Mouse (Mus musculus) mammary gland, adult 2 months (tissue): ENCODE results near the gene Mier2. TPM values are rescaled to one million over a fixed set of nuclear protein-coding genes. Genes with fewer than 3 reads are reported as not detected.

ENCODE experiments used
- polyA plus RNA-seq: library from polyadenylated mRNA; depleted of rRNA; stranded (reverse); fragments of >200 nt; gene quantifications from 2 replicates; pipeline ENCODE4 v1.2.3, GENCODE M21; 2012; ENCODE audit warnings: low replicate concordance; rRNA removed

Gene Mier2
- 102 and 125 TPM in 2 replicates for polyA plus RNA-seq

DNA sequence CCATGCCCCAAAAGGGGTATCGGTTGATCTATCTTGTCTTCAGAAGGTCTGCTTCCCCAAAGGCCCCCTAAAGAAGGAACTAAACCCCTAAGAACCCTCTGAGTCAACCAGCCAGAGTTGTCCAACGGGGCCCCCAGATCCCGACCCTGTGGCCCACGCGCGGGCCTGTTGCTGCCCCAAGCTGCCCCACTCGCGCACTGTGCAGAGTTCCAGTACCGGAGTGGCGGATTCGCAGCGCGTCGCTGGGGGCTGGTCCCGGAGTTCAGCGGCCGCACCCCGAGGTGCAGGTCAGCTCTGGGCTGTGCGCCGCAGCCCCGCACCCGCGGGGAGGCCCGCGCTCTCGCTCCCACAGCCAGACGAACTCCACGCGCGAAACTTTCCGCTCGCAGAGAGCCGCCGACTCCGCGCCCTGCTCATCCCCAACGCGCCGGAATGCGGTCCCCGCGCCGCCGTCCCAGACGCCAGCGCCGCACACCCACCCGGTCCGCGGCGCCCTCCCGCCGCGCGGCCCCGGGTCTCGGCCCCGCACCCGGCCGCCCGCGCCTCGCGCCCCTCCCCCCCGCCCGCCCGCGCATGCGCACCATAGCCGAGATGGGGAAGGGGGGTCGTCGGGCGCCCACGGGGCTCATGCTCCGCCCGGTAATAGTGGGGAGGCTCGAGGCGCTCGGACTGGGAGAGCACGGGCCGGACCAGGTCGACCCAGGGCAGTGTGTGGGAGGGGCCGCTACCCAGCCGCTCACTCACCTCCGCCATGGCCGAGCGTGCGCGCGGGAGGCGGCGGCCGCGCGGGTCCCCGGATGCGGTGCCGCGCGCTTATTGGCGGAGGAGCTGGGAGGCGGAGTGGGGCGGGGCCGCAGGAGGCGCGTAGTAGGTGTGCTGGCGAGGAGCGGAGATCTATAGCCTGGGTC, at the start of gene Mier2:
TSS of gene Mier2 (minus strand) at position 870 of the 908 bp plus-strand sequence.

DNA sequence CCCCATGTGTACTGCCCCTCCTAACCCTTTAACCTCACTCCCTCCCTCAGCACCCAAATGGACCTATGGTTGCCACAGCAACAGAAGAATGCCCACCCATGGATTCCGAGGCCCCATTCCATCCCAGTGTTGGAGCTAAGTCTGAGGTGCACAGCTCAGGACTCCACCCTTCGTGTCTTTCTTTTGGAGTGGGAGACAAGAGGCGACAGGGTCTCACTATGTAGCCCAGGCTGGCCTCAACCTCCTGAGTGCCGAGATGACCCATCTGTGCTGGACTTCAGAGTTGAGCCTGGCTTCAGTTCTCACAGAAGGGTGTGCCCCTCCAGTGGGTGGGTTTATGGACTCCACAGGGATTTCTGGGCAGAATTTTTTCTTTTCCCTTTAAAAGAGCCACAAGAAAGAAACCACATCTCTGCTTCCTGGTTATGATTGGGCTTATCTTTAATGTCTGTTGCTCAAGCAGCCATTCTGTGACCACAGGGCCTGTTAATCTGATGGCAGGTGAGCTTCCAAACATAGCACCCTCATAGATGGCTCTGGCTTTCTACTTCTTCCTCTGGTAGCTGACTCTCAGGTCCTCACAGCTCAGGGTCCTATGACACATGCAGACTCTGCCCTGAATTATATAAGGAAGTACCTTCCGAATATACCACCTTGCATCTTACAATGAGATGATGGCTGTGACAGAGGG, 32.2 kb upstream of the Mier2 start, which contains the start of gene Theg:
TSS of gene Theg (minus strand) at position 271 of the 691 bp plus-strand sequence.

GRCm38 (mm10) chr10:79533126-79533911, 21.7 kb downstream of the Mier2 start, which contains the start of gene Plpp2:
Gene Plpp2 (minus strand): TSS chr10:79533796.

Other genes with a start within 250 kb of the Mier2 start
- not detected in 2 replicates for gene Vmn2r82, start 198.7 kb downstream of the Mier2 start, polyA plus RNA-seq
- not detected in 2 replicates for gene Vmn2r83, start 86.5 kb downstream of the Mier2 start, polyA plus RNA-seq
- 27.4 and 36.8 TPM in 2 replicates for gene Plpp2, start 21.4 kb downstream of the Mier2 start, polyA plus RNA-seq
- 0.24 TPM in 1 of 2 replicates, not detected in the other for gene Theg, start 32.1 kb upstream of the Mier2 start, polyA plus RNA-seq
- gene C2cd4c, start 58.8 kb upstream of the Mier2 start, polyA plus RNA-seq: 0.19 and 0.26 TPM in 2 replicates
- gene Shc2, start 82.7 kb upstream of the Mier2 start, polyA plus RNA-seq: 12.4 and 17.4 TPM in 2 replicates
- gene Odf3l2, start 90.5 kb upstream of the Mier2 start, polyA plus RNA-seq: 2.3 TPM in 1 of 2 replicates, not detected in the other
- 3.9 and 8.7 TPM in 2 replicates for gene Madcam1, start 109.4 kb upstream of the Mier2 start, polyA plus RNA-seq
- gene Tpgs1, start 114.2 kb upstream of the Mier2 start, polyA plus RNA-seq: 46.9 and 119 TPM in 2 replicates
- gene Cdc34, start 127.0 kb upstream of the Mier2 start, polyA plus RNA-seq: 265 and 337 TPM in 2 replicates
- 1.1 and 1.3 TPM in 2 replicates for gene Gzmm, start 133.8 kb upstream of the Mier2 start, polyA plus RNA-seq
- 489 and 512 TPM in 2 replicates for gene Bsg, start 149.3 kb upstream of the Mier2 start, polyA plus RNA-seq
- 1.9 and 6.1 TPM in 2 replicates for gene Hcn2, start 161.4 kb upstream of the Mier2 start, polyA plus RNA-seq
- gene Polrmt, start 191.4 kb upstream of the Mier2 start, polyA plus RNA-seq: 53.1 and 71.6 TPM in 2 replicates
- 0.19 TPM in 1 of 2 replicates, not detected in the other for gene Fgf22, start 199.9 kb upstream of the Mier2 start, polyA plus RNA-seq
- gene Rnf126, start 211.8 kb upstream of the Mier2 start, polyA plus RNA-seq: 91.7 and 212 TPM in 2 replicates
- 19.5 and 24.6 TPM in 2 replicates for gene Fstl3, start 222.1 kb upstream of the Mier2 start, polyA plus RNA-seq
- 0.26 and 0.27 TPM in 2 replicates for gene Prss57, start 235.8 kb upstream of the Mier2 start, polyA plus RNA-seq
- 49.2 and 87.4 TPM in 2 replicates for gene Palm, start 238.4 kb upstream of the Mier2 start, polyA plus RNA-seq